Mouse (Mus musculus): ENCODE measurements at regions not wholly inside any gene's neighbourhood (a gene's known extent, or its start where the extent isn't known, plus 50 kb on each side); places are given as distances from the start of the nearest gene placed in this dataset.
A peak's percentile ranks its signal among the peaks of the same experiment; 100 is the strongest.

DNA sequence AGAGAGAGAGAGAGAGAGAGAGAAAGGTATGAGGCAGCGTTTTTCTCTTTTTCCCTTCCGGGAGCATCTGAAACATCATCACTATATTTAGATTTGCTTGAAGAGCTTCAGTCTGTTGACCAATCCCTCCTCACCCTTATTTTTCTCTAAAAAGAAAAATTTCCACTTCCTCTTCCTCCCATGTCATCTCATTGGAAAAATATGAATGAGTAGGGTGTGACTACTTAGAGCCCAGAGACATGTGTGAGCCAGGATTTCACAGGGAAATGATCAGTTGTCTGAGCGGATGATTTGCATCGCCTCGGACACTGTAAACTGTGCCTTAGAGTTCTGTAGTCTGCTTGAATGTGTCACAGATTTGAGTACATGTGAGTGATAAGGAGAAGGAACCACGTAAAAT lies 111.3 kb upstream of the Ptger4 start:
- H3K4me2 ChIP-seq (ENCODE audit: insufficient read depth, low read depth, poor library complexity, severe bottlenecking): peak overlapping the region; percentile 29; the same call in 1 of the 2 replicates
- H3K27ac ChIP-seq (ENCODE audit: insufficient read depth, low read depth): no peak overlapping the region
- dilution Hi-C loops (cut with MboI; ENCODE audit: extremely low pct_ligation_motif_present, extremely low pct_unique_long_range_greater_than_20kb, low sequenced_read_pairs) (no loop called here), in situ Hi-C loops (cut with MboI; ENCODE audit: low pct_ligation_motif_present, low pct_unique_long_range_greater_than_20kb, low sequenced_read_pairs) (no loop called here)
- peaks cover 3 to 6% of the 10 kb centered on the region in 2 experiments; a peak in 3 of 4 replicates for H3K4me1 ChIP-seq (ENCODE audit: control insufficient read depth in 1 of 2, insufficient read depth in 2 of 2)
- TF ChIP-seq SMC3 (IDR thresholded peaks at IDR 0.05; ENCODE audit: low read depth, low read length) (no peak), MEF2A (IDR thresholded peaks at IDR 0.05; ENCODE audit: borderline replicate concordance, low read depth, low read length) (no peak), MAX (IDR thresholded peaks at IDR 0.05; ENCODE audit: low read length) (no peak), MXI1 (IDR thresholded peaks at IDR 0.05; ENCODE audit: low read depth, low read length) (no peak), BHLHE40 (IDR thresholded peaks at IDR 0.05; ENCODE audit: low read depth, low read length) (no peak), EP300 (IDR thresholded peaks at IDR 0.05; ENCODE audit: low read length) (no peak), ELF1 (IDR thresholded peaks at IDR 0.05; ENCODE audit: low read depth, low read length) (no peak), E2F4 (IDR thresholded peaks at IDR 0.05; ENCODE audit: insufficient replicate concordance, low read depth, low read length) (no peak), JUND (conservative IDR thresholded peaks at IDR 0.05; ENCODE audit: low read depth, low read length) (no peak), KAT2A (IDR thresholded peaks at IDR 0.05; ENCODE audit: insufficient replicate concordance, low read length) (no peak), MYC (IDR thresholded peaks at IDR 0.05; ENCODE audit: low read depth, low read length) (no peak), MAFK (IDR thresholded peaks at IDR 0.05; ENCODE audit: insufficient replicate concordance, low read length) (no peak), POLR2A (IDR thresholded peaks at IDR 0.05; ENCODE audit: low read depth, low read length) (no peak), TBP (conservative IDR thresholded peaks at IDR 0.05; ENCODE audit: low read depth, low read length) (no peak), NRF1 (IDR thresholded peaks at IDR 0.05; ENCODE audit: low read depth, low read length) (no peak), ZKSCAN1 (IDR thresholded peaks at IDR 0.05; ENCODE audit: borderline replicate concordance, low read depth, low read length) (no peak)
- H3K9me3 ChIP-seq (replicated peaks; ENCODE audit: low read length): no peaks in the 10 kb centered on the region
- H3K9ac ChIP-seq (ENCODE audit: insufficient read depth, low read depth): no peak overlapping the region
- DNase-seq (ENCODE audit: extremely low read depth): peak; percentile 19
- H3K4me3 ChIP-seq (replicated peaks in 1 of 3; ENCODE audit: low read depth in 2 of 3, low read length in 2 of 3, poor library complexity in 1 of 3): no peak overlapping the region
- no peaks in the 10 kb centered on the region for H3K27me3 ChIP-seq (replicated peaks)
- no peaks in the 10 kb centered on the region for H3K79me2 ChIP-seq (replicated peaks; ENCODE audit: control insufficient read depth, extremely low read depth, insufficient read depth, poor library complexity, severe bottlenecking)
- H3K36me3 ChIP-seq (replicated peaks in 1 of 2; ENCODE audit: control insufficient read depth in 1 of 2, insufficient read depth in 1 of 2, low read length in 1 of 2): no peaks in the 10 kb centered on the region

DNA sequence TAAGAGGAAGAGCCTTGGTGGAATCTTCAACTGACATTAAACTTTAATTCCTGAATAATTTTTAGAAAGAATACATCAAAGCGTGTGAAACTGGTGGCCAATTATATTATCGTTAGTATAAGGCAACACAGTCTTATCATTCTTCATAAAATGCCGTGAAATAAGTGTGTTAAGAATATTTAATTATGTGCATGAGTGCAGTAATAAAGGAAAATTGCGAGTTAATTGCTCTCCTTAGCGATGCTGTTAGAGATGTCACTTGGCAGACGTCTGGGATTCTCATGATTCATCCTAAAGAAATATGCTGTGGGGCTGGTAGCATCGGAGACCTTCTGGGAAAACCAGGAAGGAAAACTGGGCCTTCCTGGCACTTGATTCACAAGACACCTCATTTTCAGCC lies 110.3 kb upstream of the Ptger4 start:
- Histone ChIP-seq H3K4me1 (ENCODE audit: control insufficient read depth in 1 of 2, insufficient read depth in 2 of 2) (peaks cover 3 to 6% of the 10 kb centered on the region in 2 experiments; a peak in 3 of 4 replicates), H3K36me3 (replicated peaks in 1 of 2; ENCODE audit: control insufficient read depth in 1 of 2, insufficient read depth in 1 of 2, low read length in 1 of 2) (no peaks in the 10 kb centered on the region), H3K27ac (ENCODE audit: insufficient read depth, low read depth) (no peak overlapping the region), H3K4me2 (ENCODE audit: insufficient read depth, low read depth, poor library complexity, severe bottlenecking) (no peak overlapping the region), H3K4me3 (replicated peaks in 1 of 3; ENCODE audit: low read depth in 2 of 3, low read length in 2 of 3, poor library complexity in 1 of 3) (no peak overlapping the region), H3K27me3 (replicated peaks) (no peaks in the 10 kb centered on the region), H3K9ac (ENCODE audit: insufficient read depth, low read depth) (no peak overlapping the region), H3K79me2 (replicated peaks; ENCODE audit: control insufficient read depth, extremely low read depth, insufficient read depth, poor library complexity, severe bottlenecking) (no peaks in the 10 kb centered on the region), H3K9me3 (replicated peaks; ENCODE audit: low read length) (no peaks in the 10 kb centered on the region)
- in situ Hi-C loops (cut with MboI; ENCODE audit: low pct_ligation_motif_present, low pct_unique_long_range_greater_than_20kb, low sequenced_read_pairs): no loop called here
- DNase-seq (ENCODE audit: extremely low read depth): no peak
- dilution Hi-C loops (cut with MboI; ENCODE audit: extremely low pct_ligation_motif_present, extremely low pct_unique_long_range_greater_than_20kb, low sequenced_read_pairs): no loop called here
- no peak for TF ChIP-seq SMC3 (IDR thresholded peaks at IDR 0.05; ENCODE audit: low read depth, low read length)
- TF ChIP-seq CHD1 (IDR thresholded peaks at IDR 0.05; ENCODE audit: low read depth, low read length): no peak

Data from CH12.LX (cell line).